Mouse (Mus musculus): Measurements from ENCODE around the gene 1700122O11Rik. TPM values are rescaled to one million over a fixed set of nuclear protein-coding genes. Genes with fewer than 3 reads are reported as not detected.

1700122O11Rik gene
- polyA plus RNA-seq, 1 experiment from 2014 or later: not detected

- DNase-seq (ENCODE audit: low spot score): no peak
- H3K4me1 ChIP-seq (replicated peaks; ENCODE audit: control insufficient read depth, insufficient read depth, low read length): peaks cover 3% of the 10 kb centered on the region; the same call in 1 of the 2 replicates
- H3K4me3 ChIP-seq (ENCODE audit: low read depth, low read length): no peak overlapping the region
- H3K4me2 ChIP-seq: no peak overlapping the region
- H3K27me3 ChIP-seq (replicated peaks; ENCODE audit: control insufficient read depth, insufficient read depth, low read length): peaks cover 33% of the 10 kb centered on the region
- H3K36me3 ChIP-seq (ENCODE audit: control insufficient read depth, insufficient read depth, low read length): no peaks in the 10 kb centered on the region
- ATAC-seq (replicated peaks; ENCODE audit: low FRiP score): no peak
- WGBS: 83% methylated on average over 2 of the region's 2 CpGs
- H3K27ac ChIP-seq (ENCODE audit: low read depth, low read length): no peak overlapping the region
- no peaks in the 10 kb centered on the region for H3K9me3 ChIP-seq (ENCODE audit: control insufficient read depth, low read length)
- H3K9ac ChIP-seq (ENCODE audit: low read depth, low read length): no peak overlapping the region
These were observed 15.6 kb upstream of the 1700122O11Rik start for GRCm38 (mm10) chr17:48053646-48054045.

- Histone ChIP-seq H3K27ac (ENCODE audit: low read depth, low read length) (no peak overlapping the region), H3K4me2 (no peak overlapping the region), H3K27me3 (replicated peaks; ENCODE audit: control insufficient read depth, insufficient read depth, low read length) (peaks cover 23% of the 10 kb centered on the region), H3K9me3 (ENCODE audit: control insufficient read depth, low read length) (no peaks in the 10 kb centered on the region), H3K36me3 (ENCODE audit: control insufficient read depth, insufficient read depth, low read length) (no peaks in the 10 kb centered on the region), H3K4me3 (ENCODE audit: low read depth, low read length) (no peak overlapping the region), H3K9ac (ENCODE audit: low read depth, low read length) (no peak overlapping the region), H3K4me1 (replicated peaks; ENCODE audit: control insufficient read depth, insufficient read depth, low read length) (peaks cover 3% of the 10 kb centered on the region; the same call in 1 of the 2 replicates)
- ATAC-seq (replicated peaks; ENCODE audit: low FRiP score) (no peak), DNase-seq (ENCODE audit: low spot score) (no peak)
- WGBS: 74% methylated on average over 10 of the region's 10 CpGs
These were observed 14.4 kb upstream of the 1700122O11Rik start for GRCm38 (mm10) chr17:48052338-48053067.

GRCm38 (mm10) chr17:48051638-48052337 lies 13.7 kb upstream of the 1700122O11Rik start:
- Histone ChIP-seq H3K9ac (ENCODE audit: low read depth, low read length) (no peak overlapping the region), H3K4me2 (no peak overlapping the region), H3K9me3 (ENCODE audit: control insufficient read depth, low read length) (no peaks in the 10 kb centered on the region), H3K27ac (ENCODE audit: low read depth, low read length) (0 out of 2 replicates have a peak overlapping the region, but pooled peaks have one; percentile 6), H3K27me3 (replicated peaks; ENCODE audit: control insufficient read depth, insufficient read depth, low read length) (peaks cover 16% of the 10 kb centered on the region), H3K36me3 (ENCODE audit: control insufficient read depth, insufficient read depth, low read length) (no peaks in the 10 kb centered on the region), H3K4me3 (ENCODE audit: low read depth, low read length) (no peak overlapping the region), H3K4me1 (replicated peaks; ENCODE audit: control insufficient read depth, insufficient read depth, low read length) (0 out of 2 replicates have a peak, but pooled peaks cover 3% of the 10 kb centered on the region)
- ATAC-seq (replicated peaks; ENCODE audit: low FRiP score): no peak
- DNase-seq (ENCODE audit: low spot score): no peak
- 47% methylated on average over 5 of the region's 5 CpGs for WGBS

GRCm38 (mm10) chr17:48045631-48046030 lies 7.5 kb upstream of the 1700122O11Rik start:
- Histone ChIP-seq H3K27me3 (replicated peaks; ENCODE audit: control insufficient read depth, insufficient read depth, low read length) (peaks cover 3% of the 10 kb centered on the region; the same call in 1 of the 2 replicates), H3K4me3 (ENCODE audit: low read depth, low read length) (no peak overlapping the region), H3K27ac (ENCODE audit: low read depth, low read length) (no peak overlapping the region), H3K9me3 (ENCODE audit: control insufficient read depth, low read length) (no peaks in the 10 kb centered on the region), H3K4me2 (no peak overlapping the region), H3K4me1 (replicated peaks; ENCODE audit: control insufficient read depth, insufficient read depth, low read length) (peaks cover 12% of the 10 kb centered on the region), H3K36me3 (ENCODE audit: control insufficient read depth, insufficient read depth, low read length) (no peaks in the 10 kb centered on the region), H3K9ac (ENCODE audit: low read depth, low read length) (no peak overlapping the region)
- DNase-seq (ENCODE audit: low spot score) (peak; percentile 79), ATAC-seq (replicated peaks; ENCODE audit: low FRiP score) (no peak)
- WGBS: 27% methylated on average over 4 of the region's 4 CpGs

- no peak for ATAC-seq (replicated peaks; ENCODE audit: low FRiP score)
- Histone ChIP-seq H3K9ac (ENCODE audit: low read depth, low read length) (no peak overlapping the region), H3K9me3 (ENCODE audit: control insufficient read depth, low read length) (no peaks in the 10 kb centered on the region), H3K4me2 (no peak overlapping the region), H3K27me3 (replicated peaks; ENCODE audit: control insufficient read depth, insufficient read depth, low read length) (no peaks in the 10 kb centered on the region), H3K4me3 (ENCODE audit: low read depth, low read length) (no peak overlapping the region), H3K27ac (ENCODE audit: low read depth, low read length) (no peak overlapping the region), H3K4me1 (replicated peaks; ENCODE audit: control insufficient read depth, insufficient read depth, low read length) (peaks cover 24% of the 10 kb centered on the region), H3K36me3 (ENCODE audit: control insufficient read depth, insufficient read depth, low read length) (no peaks in the 10 kb centered on the region)
- DNase-seq (ENCODE audit: low spot score): no peak
- 62% methylated on average over 5 of the region's 5 CpGs for WGBS
These were observed 5.2 kb upstream of the 1700122O11Rik start for GRCm38 (mm10) chr17:48043154-48043880.

- peak; percentile 74 for DNase-seq (ENCODE audit: low spot score)
- Histone ChIP-seq H3K9ac (ENCODE audit: low read depth, low read length) (peak overlapping the region; percentile 51; the same call in 1 of the 2 replicates), H3K4me2 (peak overlapping the region; percentile 62), H3K27me3 (replicated peaks; ENCODE audit: control insufficient read depth, insufficient read depth, low read length) (no peaks in the 10 kb centered on the region), H3K9me3 (ENCODE audit: control insufficient read depth, low read length) (no peaks in the 10 kb centered on the region), H3K27ac (ENCODE audit: low read depth, low read length) (peak overlapping the region; percentile 63; the same call in 1 of the 2 replicates), H3K36me3 (ENCODE audit: control insufficient read depth, insufficient read depth, low read length) (no peaks in the 10 kb centered on the region), H3K4me3 (ENCODE audit: low read depth, low read length) (peak overlapping the region; percentile 30), H3K4me1 (replicated peaks; ENCODE audit: control insufficient read depth, insufficient read depth, low read length) (peaks cover 28% of the 10 kb centered on the region)
- 10% methylated on average over 29 of the region's 29 CpGs for WGBS
- peak; percentile 56 for ATAC-seq (replicated peaks; ENCODE audit: low FRiP score)
These were observed 3.5 kb upstream of the 1700122O11Rik start for GRCm38 (mm10) chr17:48041351-48042287.

GRCm38 (mm10) chr17:48039232-48039866 lies 1.3 kb upstream of the 1700122O11Rik start:
- peak overlapping the region; percentile 1; the same call in 1 of the 2 replicates for H3K27ac ChIP-seq (ENCODE audit: low read depth, low read length)
- H3K9ac ChIP-seq (ENCODE audit: low read depth, low read length): peak overlapping the region; percentile 1; the same call in 1 of the 2 replicates
- H3K4me1 ChIP-seq (replicated peaks; ENCODE audit: control insufficient read depth, insufficient read depth, low read length): peaks cover 28% of the 10 kb centered on the region
- DNase-seq (ENCODE audit: low spot score) (peak; percentile 69), ATAC-seq (replicated peaks; ENCODE audit: low FRiP score) (peak; percentile 74)
- 12% methylated on average over 14 of the region's 14 CpGs for WGBS
- no peaks in the 10 kb centered on the region for H3K9me3 ChIP-seq (ENCODE audit: control insufficient read depth, low read length)
- no peaks in the 10 kb centered on the region for H3K27me3 ChIP-seq (replicated peaks; ENCODE audit: control insufficient read depth, insufficient read depth, low read length)
- H3K4me3 ChIP-seq (ENCODE audit: low read depth, low read length): peak overlapping the region; percentile 0; the same call in 1 of the 2 replicates
- no peaks in the 10 kb centered on the region for H3K36me3 ChIP-seq (ENCODE audit: control insufficient read depth, insufficient read depth, low read length)
- peak overlapping the region; percentile 64 for H3K4me2 ChIP-seq

All from liver, embryonic 11.5 days (tissue).